Mouse (Mus musculus): ENCODE measurements around the gene Klf4. TPM values are rescaled to one million over a fixed set of nuclear protein-coding genes. Genes with fewer than 3 reads are reported as not detected.

Klf4 gene
- polyA plus RNA-seq, 1 experiment from 2014 or later, result 87.8 TPM

- DNase-seq (ENCODE audit: low spot score), result no peak
- H3K36me3 ChIP-seq (ENCODE audit: control insufficient read depth, insufficient read depth, low read length), result no peaks in the 10 kb centered on the region
- H3K4me1 ChIP-seq (replicated peaks; ENCODE audit: control insufficient read depth, insufficient read depth), result no peaks in the 10 kb centered on the region
- no peak overlapping the region for H3K9ac ChIP-seq (ENCODE audit: low read length)
- H3K4me2 ChIP-seq (replicated peaks; ENCODE audit: low read depth), result no peak overlapping the region
- ATAC-seq (ENCODE audit: low FRiP score, low TSS enrichment), result no peak
- H3K4me3 ChIP-seq (ENCODE audit: low read depth, low read length), result no peak overlapping the region
- no peaks in the 10 kb centered on the region for H3K27me3 ChIP-seq (ENCODE audit: control insufficient read depth, insufficient read depth, low read length)
- TF ChIP-seq CTCF (IDR thresholded peaks at IDR 0.05; ENCODE audit: low read depth) (no peak), EP300 (optimal IDR thresholded peaks at IDR 0.05) (no peak)
- WGBS, result 66% methylated on average over 5 of the region's 5 CpGs
- no peak overlapping the region for H3K27ac ChIP-seq (replicated peaks)
- H3K9me3 ChIP-seq (ENCODE audit: control insufficient read depth, low read length), result no peaks in the 10 kb centered on the region
Measured at GRCm38 (mm10) chr4:55478333-55478732, 53.9 kb downstream of the Klf4 start.

DNA sequence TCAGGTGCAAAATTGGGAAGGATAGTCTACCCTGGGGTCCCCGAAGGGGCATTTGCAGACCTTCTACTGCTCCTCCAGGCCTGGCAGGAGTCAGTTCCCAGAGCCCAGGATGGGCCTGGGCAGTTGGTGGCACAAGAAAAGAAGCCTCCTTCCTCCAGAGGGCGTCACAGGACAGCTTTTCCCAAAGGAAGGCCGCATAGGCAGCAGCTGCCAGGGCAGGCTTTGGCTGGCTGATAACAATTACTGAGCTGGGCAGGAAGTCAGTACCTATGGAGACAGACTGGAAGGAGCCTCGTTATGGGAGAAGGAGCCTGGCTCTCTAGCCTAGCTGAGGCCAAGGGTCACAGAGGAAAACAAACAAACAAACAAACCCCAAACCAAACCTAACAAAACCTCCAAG, 54.3 kb downstream of the Klf4 start:
- TF ChIP-seq CTCF (IDR thresholded peaks at IDR 0.05; ENCODE audit: low read depth), result peak; percentile 76
- no peak for TF ChIP-seq EP300 (optimal IDR thresholded peaks at IDR 0.05)
- H3K27me3 ChIP-seq (ENCODE audit: control insufficient read depth, insufficient read depth, low read length), result no peaks in the 10 kb centered on the region
- WGBS, result 35% methylated on average over 4 of the region's 4 CpGs
- no peaks in the 10 kb centered on the region for H3K36me3 ChIP-seq (ENCODE audit: control insufficient read depth, insufficient read depth, low read length)
- ATAC-seq (ENCODE audit: low FRiP score, low TSS enrichment) (peak; percentile 78), DNase-seq (ENCODE audit: low spot score) (peak; percentile 78)
- no peak overlapping the region for H3K27ac ChIP-seq (replicated peaks)
- no peak overlapping the region for H3K4me2 ChIP-seq (replicated peaks; ENCODE audit: low read depth)
- H3K4me1 ChIP-seq (replicated peaks; ENCODE audit: control insufficient read depth, insufficient read depth), result no peaks in the 10 kb centered on the region
- no peak overlapping the region for H3K9ac ChIP-seq (ENCODE audit: low read length)
- H3K9me3 ChIP-seq (ENCODE audit: control insufficient read depth, low read length), result no peaks in the 10 kb centered on the region
- H3K4me3 ChIP-seq (ENCODE audit: low read depth, low read length), result no peak overlapping the region

- no peak for TF ChIP-seq EP300 (optimal IDR thresholded peaks at IDR 0.05)
- TF ChIP-seq CTCF (IDR thresholded peaks at IDR 0.05; ENCODE audit: low read depth), result no peak
- Histone ChIP-seq H3K4me2 (replicated peaks; ENCODE audit: low read depth) (no peak overlapping the region), H3K9me3 (ENCODE audit: control insufficient read depth, low read length) (no peaks in the 10 kb centered on the region), H3K36me3 (ENCODE audit: control insufficient read depth, insufficient read depth, low read length) (no peaks in the 10 kb centered on the region), H3K4me3 (ENCODE audit: low read depth, low read length) (no peak overlapping the region), H3K27me3 (ENCODE audit: control insufficient read depth, insufficient read depth, low read length) (no peaks in the 10 kb centered on the region), H3K9ac (ENCODE audit: low read length) (no peak overlapping the region), H3K4me1 (replicated peaks; ENCODE audit: control insufficient read depth, insufficient read depth) (no peaks in the 10 kb centered on the region), H3K27ac (replicated peaks) (no peak overlapping the region)
- DNase-seq (ENCODE audit: low spot score), result no peak
- ATAC-seq (ENCODE audit: low FRiP score, low TSS enrichment), result no peak
- WGBS, result 71% methylated on average over 7 of the region's 7 CpGs
Measured at GRCm38 (mm10) chr4:55477210-55477759, 55.0 kb downstream of the Klf4 start.

Other genes starting within 250 kb of the Klf4 start
- gene Rad23b, start 182.4 kb downstream of the Klf4 start, polyA plus RNA-seq (2015; fragmentation: Nextera tagmentation; extraction: Ambion mirVana), result 68.9 and 75.9 TPM in 2 replicates

Data from stomach, postnatal 0 days (tissue).